Comparison of ENCODE assay signal across 9 mouse cellular contexts in genomic region chr7:44975117-44975419, GRCm38 (mm10). TPM values are rescaled to one million over a fixed set of nuclear protein-coding genes. Genes with fewer than 3 reads are reported as not detected.
DNase-seq lines count a peak whose midpoint lies in the region; ATAC-seq and TF ChIP-seq lines count a peak whose summit lies in the region.
"Had no signal": no experiment of that assay in that cellular context is flagged by ENCODE, and none has a peak within 500 bp of the region (broad histone marks: within the 10 kb centered on the region; RNA-seq: fewer than 3 reads in every experiment).

No protein-coding gene starts in this region.

- intact Hi-C loops in gastrocnemius, adult 2 months (cut with DNase I), result no loop called here

- no peak; the same call in 1 of the 2 replicates for ATAC-seq in forebrain, embryonic 16.5 days
- no peak for ATAC-seq in liver, embryonic 14.5 days (ENCODE audit: insufficient read depth)

- no peak overlapping the region for H3K4me3 ChIP-seq in gastrocnemius, adult 2 months
- H3K4me3 ChIP-seq in E14TG2a.4 (replicated peaks; ENCODE audit: low read length), result peak overlapping the region; percentile 3; the same call in 1 of the 2 replicates
- H3K4me3 ChIP-seq in forebrain, embryonic 16.5 days (replicated peaks; ENCODE audit: low read length), result peak overlapping the region; percentile 71
- no peak overlapping the region for H3K4me3 ChIP-seq in liver, embryonic 14.5 days (ENCODE audit: insufficient read depth in 1 of 2, low read depth in 2 of 2, low read length in 2 of 2)

- no peaks in the 10 kb centered on the region for H3K9me3 ChIP-seq in E14TG2a.4 (ENCODE audit: low read length)
- H3K9me3 ChIP-seq in forebrain, embryonic 16.5 days (ENCODE audit: control insufficient read depth, low read length), result no peaks in the 10 kb centered on the region
- no peaks in the 10 kb centered on the region for H3K9me3 ChIP-seq in liver, embryonic 14.5 days (ENCODE audit: control insufficient read depth, low read length)

- peaks cover 81% of the 10 kb centered on the region for H3K4me1 ChIP-seq in E14TG2a.4 (replicated peaks; ENCODE audit: low read depth, low read length)
- peaks cover 36% of the 10 kb centered on the region for H3K4me1 ChIP-seq in forebrain, embryonic 16.5 days (replicated peaks; ENCODE audit: control insufficient read depth, insufficient read depth, low read length)
- H3K4me1 ChIP-seq in liver, embryonic 14.5 days (replicated peaks; ENCODE audit: control insufficient read depth in 2 of 2, insufficient read depth in 2 of 2, low read length in 1 of 2), result peaks cover 13 to 20% of the 10 kb centered on the region in 2 experiments

- DNase-seq in gastrocnemius, adult 2 months, result no peak
- no peak for DNase-seq in gastrocnemius, adult 8-10 months (ENCODE audit: low spot score in 2 of 2)
- DNase-seq in liver, embryonic 14.5 days (ENCODE audit: low read depth in 3 of 3, low spot score in 3 of 3), result no peak
- DNase-seq in spleen, postnatal 10 days (ENCODE audit: low spot score in 2 of 2), result no peak
- no peak for DNase-seq in embryo, embryonic 10 days (ENCODE audit: low spot score)
- DNase-seq in cerebellum, postnatal 36 days, result no peak

- peak overlapping the region; percentile 29; the same call in 1 of the 2 replicates for H3K27ac ChIP-seq in gastrocnemius, adult 2 months
- H3K27ac ChIP-seq in forebrain, embryonic 16.5 days (ENCODE audit: low read length), result peak overlapping the region; percentile 98
- H3K27ac ChIP-seq in liver, embryonic 14.5 days, result peak overlapping the region; percentile 20

- no peak overlapping the region; the same call in 1 of the 2 replicates for H3K9ac ChIP-seq in forebrain, embryonic 16.5 days (replicated peaks; ENCODE audit: low read depth, low read length)
- H3K9ac ChIP-seq in liver, embryonic 14.5 days (replicated peaks), result no peak overlapping the region

- peak overlapping the region; percentile 68 for H3K4me2 ChIP-seq in forebrain, embryonic 16.5 days (ENCODE audit: low read length)
- peak overlapping the region; percentile 67 for H3K4me2 ChIP-seq in liver, embryonic 14.5 days (ENCODE audit: low read depth)

- 14% methylated on average over 6 of the region's 6 CpGs for WGBS in forebrain, embryonic 16.5 days
- WGBS in liver, embryonic 14.5 days (ENCODE audit: insufficient replicate concordance), result 25% methylated on average over 6 of the region's 6 CpGs

- no peak for TF ChIP-seq CTCF in gastrocnemius, adult 2 months (IDR thresholded peaks at IDR 0.05)
- TF ChIP-seq CTCF in E14TG2a.4 (conservative IDR thresholded peaks at IDR 0.05; ENCODE audit: low read length), result no peak
- TF ChIP-seq CTCF in liver, embryonic 14.5 days (IDR thresholded peaks at IDR 0.05; ENCODE audit: low read depth), result no peak

- no peaks in the 10 kb centered on the region for H3K27me3 ChIP-seq in E14TG2a.4 (ENCODE audit: insufficient read depth, low read length)
- H3K27me3 ChIP-seq in forebrain, embryonic 16.5 days (replicated peaks; ENCODE audit: control insufficient read depth, insufficient read depth, low read length), result no peaks in the 10 kb centered on the region
- no peaks in the 10 kb centered on the region for H3K27me3 ChIP-seq in liver, embryonic 14.5 days (ENCODE audit: control insufficient read depth, insufficient read depth, low read length)

- H3K36me3 ChIP-seq in E14TG2a.4 (ENCODE audit: insufficient read depth, low read length), result peaks cover 67% of the 10 kb centered on the region
- H3K36me3 ChIP-seq in forebrain, embryonic 16.5 days (ENCODE audit: control insufficient read depth, insufficient read depth), result peaks cover 22% of the 10 kb centered on the region
- peaks cover 27% of the 10 kb centered on the region for H3K36me3 ChIP-seq in liver, embryonic 14.5 days (replicated peaks; ENCODE audit: control insufficient read depth, insufficient read depth, low read depth)

- no peak for TF ChIP-seq EP300 in liver, embryonic 14.5 days (IDR thresholded peaks at IDR 0.05; ENCODE audit: low read depth)

RNA-seq across cellular contexts. Expression of gene Cpt1c, which starts 0.4 kb away (rescaled TPM):
- total RNA-seq in gastrocnemius, adult 2 months (2021), result 1 to 10 TPM in 1 of 2 experiments, under 1 TPM in 1; 0.92 to 2.3 TPM
- total RNA-seq in gastrocnemius, adult 8-10 months (2022), result 1 to 10 TPM in 1 of 4 experiments, under 1 TPM in 3; 0.61 to 1.3 (median 0.71) TPM
- polyA plus RNA-seq in forebrain, embryonic 16.5 days (2015; fragmentation: Nextera tagmentation; extraction: Ambion mirVana), result 49.1 and 63.9 TPM in 2 replicates
- polyA plus RNA-seq in liver, embryonic 14.5 days (2012; rRNA removed), result 2.5 and 3.0 TPM in 2 replicates
- polyA plus RNA-seq in liver, embryonic 14.5 days (2014; fragmentation: Nextera tagmentation; extraction: Ambion mirVana), result 0.80 and 1.3 TPM in 2 replicates

RNA-seq across cellular contexts. Expression of gene Prmt1, which starts 11.3 kb away (rescaled TPM):
- total RNA-seq in gastrocnemius, adult 2 months (2021), result 100 to 1,000 TPM; 126 to 136 TPM
- total RNA-seq in gastrocnemius, adult 8-10 months (2022), result 100 to 1,000 TPM; 144 to 162 (median 152) TPM
- 646 and 707 TPM in 2 replicates for polyA plus RNA-seq in forebrain, embryonic 16.5 days (2015; fragmentation: Nextera tagmentation; extraction: Ambion mirVana)
- polyA plus RNA-seq in liver, embryonic 14.5 days (2012; rRNA removed), result 168 and 174 TPM in 2 replicates
- 50.4 and 51.2 TPM in 2 replicates for polyA plus RNA-seq in liver, embryonic 14.5 days (2014; fragmentation: Nextera tagmentation; extraction: Ambion mirVana)

RNA-seq across cellular contexts. Expression of gene Irf3, which starts 22.4 kb away (rescaled TPM):
- total RNA-seq in gastrocnemius, adult 2 months (2021), result 10 to 100 TPM; 18.4 to 18.9 TPM
- 10 to 100 TPM; 13.5 to 22.2 (median 17.9) TPM for total RNA-seq in gastrocnemius, adult 8-10 months (2022)
- 56.2 and 60.6 TPM in 2 replicates for polyA plus RNA-seq in forebrain, embryonic 16.5 days (2015; fragmentation: Nextera tagmentation; extraction: Ambion mirVana)
- 40.3 and 41.0 TPM in 2 replicates for polyA plus RNA-seq in liver, embryonic 14.5 days (2012; rRNA removed)
- polyA plus RNA-seq in liver, embryonic 14.5 days (2014; fragmentation: Nextera tagmentation; extraction: Ambion mirVana), result 28.0 and 32.1 TPM in 2 replicates

RNA-seq across cellular contexts. Expression of gene Bcl2l12, which starts 23.4 kb away (rescaled TPM):
- total RNA-seq in gastrocnemius, adult 2 months (2021), result 1 to 10 TPM; 7.6 to 9.7 TPM
- 10 to 100 TPM in 1 of 4 experiments, 1 to 10 TPM in 3; 8.2 to 13.0 (median 9.4) TPM for total RNA-seq in gastrocnemius, adult 8-10 months (2022)
- 15.3 and 16.0 TPM in 2 replicates for polyA plus RNA-seq in forebrain, embryonic 16.5 days (2015; fragmentation: Nextera tagmentation; extraction: Ambion mirVana)
- 11.4 and 14.4 TPM in 2 replicates for polyA plus RNA-seq in liver, embryonic 14.5 days (2012; rRNA removed)
- 11.7 and 11.9 TPM in 2 replicates for polyA plus RNA-seq in liver, embryonic 14.5 days (2014; fragmentation: Nextera tagmentation; extraction: Ambion mirVana)

RNA-seq across cellular contexts. Expression of gene Tsks, which starts 32.1 kb away (rescaled TPM):
- not detected for total RNA-seq in gastrocnemius, adult 2 months (2021)
- not detected for total RNA-seq in gastrocnemius, adult 8-10 months (2022)
- 0.15 TPM in 1 of 2 replicates, not detected in the other for polyA plus RNA-seq in forebrain, embryonic 16.5 days (2015; fragmentation: Nextera tagmentation; extraction: Ambion mirVana)
- 0.07 and 0.22 TPM in 2 replicates for polyA plus RNA-seq in liver, embryonic 14.5 days (2012; rRNA removed)
- 0.05 TPM in 1 of 2 replicates, not detected in the other for polyA plus RNA-seq in liver, embryonic 14.5 days (2014; fragmentation: Nextera tagmentation; extraction: Ambion mirVana)
- total RNA-seq: adrenal gland, adult 18-20 months had no signal

Comparison
In these comparisons a context has a peak if more than half of its experiments do, and no peak if none do; other contexts are left out.
1. H3K27ac ChIP-seq: peak in every context shown above with its lines; median percentile 98 in forebrain, embryonic 16.5 days; 29 in gastrocnemius, adult 2 months; 20 in liver, embryonic 14.5 days.
2. H3K4me3 ChIP-seq: peak in E14TG2a.4 (single experiment) and forebrain, embryonic 16.5 days (single experiment); none in gastrocnemius, adult 2 months (single experiment) and liver, embryonic 14.5 days (0 of 2).